Mouse (Mus musculus): ENCODE measurements around the gene Zfp609. TPM values are rescaled to one million over a fixed set of nuclear protein-coding genes. Genes with fewer than 3 reads are reported as not detected.

The Zfp609 gene
- total and polyA plus RNA-seq, 2 experiments: 2.8 to 4.4 TPM

- Histone ChIP-seq H3K36me3 (ENCODE audit: control insufficient read depth, insufficient read depth, low read length) (no peaks in the 10 kb centered on the region), H3K4me3 (ENCODE audit: insufficient read depth, low read depth, low read length) (no peak overlapping the region), H3K9ac (ENCODE audit: low read depth, low read length) (no peak overlapping the region), H3K4me1 (ENCODE audit: control insufficient read depth, insufficient read depth, low read length) (peaks cover 2% of the 10 kb centered on the region; the same call in 1 of the 2 replicates), H3K27ac (replicated peaks; ENCODE audit: insufficient read depth, low read depth, low read length) (no peak overlapping the region), H3K79me2 (ENCODE audit: control insufficient read depth, insufficient read depth, low read length) (peaks cover 29% of the 10 kb centered on the region; the same call in 1 of the 2 replicates), H3K27me3 (ENCODE audit: control insufficient read depth, insufficient read depth, low read length) (no peaks in the 10 kb centered on the region)
- 89% methylated on average over 4 of the region's 4 CpGs for WGBS
- no peak for DNase-seq (ENCODE audit: extremely low read depth, low read depth, low spot score)
- TF ChIP-seq POLR2A (IDR thresholded peaks at IDR 0.05; ENCODE audit: extremely low read depth, insufficient read depth, low read length): no peak
These were observed 182.4 kb downstream of the Zfp609 start for GRCm38 (mm10) chr9:65644960-65645359.

GRCm38 (mm10) chr9:65642546-65642945 is 184.8 kb downstream of the Zfp609 start:
- peaks cover 40% of the 10 kb centered on the region; the same call in 1 of the 2 replicates for H3K79me2 ChIP-seq (ENCODE audit: control insufficient read depth, insufficient read depth, low read length)
- H3K4me1 ChIP-seq (ENCODE audit: control insufficient read depth, insufficient read depth, low read length): peaks cover 2% of the 10 kb centered on the region; the same call in 1 of the 2 replicates
- H3K27me3 ChIP-seq (ENCODE audit: control insufficient read depth, insufficient read depth, low read length): no peaks in the 10 kb centered on the region
- no peak overlapping the region for H3K27ac ChIP-seq (replicated peaks; ENCODE audit: insufficient read depth, low read depth, low read length)
- no peak overlapping the region for H3K4me3 ChIP-seq (ENCODE audit: insufficient read depth, low read depth, low read length)
- TF ChIP-seq POLR2A (IDR thresholded peaks at IDR 0.05; ENCODE audit: extremely low read depth, insufficient read depth, low read length): no peak
- no peak for TF ChIP-seq CTCF (IDR thresholded peaks at IDR 0.05; ENCODE audit: low read depth, low read length)
- H3K36me3 ChIP-seq (ENCODE audit: control insufficient read depth, insufficient read depth, low read length): no peaks in the 10 kb centered on the region
- H3K9ac ChIP-seq (ENCODE audit: low read depth, low read length): no peak overlapping the region
- DNase-seq (ENCODE audit: extremely low read depth, low read depth, low spot score): no peak

Other genes with a start within 250 kb of the Zfp609 start
- gene Plekho2, start 247.5 kb downstream of the Zfp609 start, total RNA-seq (2014; rRNA removed): 1.4 and 2.2 TPM in 2 replicates
- gene Plekho2, start 247.5 kb downstream of the Zfp609 start, polyA plus RNA-seq (2012; rRNA removed): 2.9 and 5.4 TPM in 2 replicates
- 0.20 TPM in 1 of 2 replicates, not detected in the other for gene Pif1, start 240.4 kb downstream of the Zfp609 start, total RNA-seq (2014; rRNA removed)
- gene Pif1, start 240.4 kb downstream of the Zfp609 start, polyA plus RNA-seq (2012; rRNA removed): 0.04 TPM in 1 of 2 replicates, not detected in the other
- 9.8 and 13.2 TPM in 2 replicates for gene Rbpms2, start 197.9 kb downstream of the Zfp609 start, total RNA-seq (2014; rRNA removed)
- 110 and 121 TPM in 2 replicates for gene Rbpms2, start 197.9 kb downstream of the Zfp609 start, polyA plus RNA-seq (2012; rRNA removed)
- gene Oaz2, start 159.6 kb downstream of the Zfp609 start, total RNA-seq (2014; rRNA removed): 14.7 and 20.6 TPM in 2 replicates
- gene Oaz2, start 159.6 kb downstream of the Zfp609 start, polyA plus RNA-seq (2012; rRNA removed): 27.5 and 29.6 TPM in 2 replicates
- gene Pclaf, start 62.7 kb upstream of the Zfp609 start, total RNA-seq (2014; rRNA removed): 0.28 and 0.94 TPM in 2 replicates
- 0.09 TPM in 1 of 2 replicates, not detected in the other for gene Pclaf, start 62.7 kb upstream of the Zfp609 start, polyA plus RNA-seq (2012; rRNA removed)
- gene Trip4, start 81.2 kb upstream of the Zfp609 start, total RNA-seq (2014; rRNA removed): 30.9 and 33.6 TPM in 2 replicates
- 6.4 and 7.2 TPM in 2 replicates for gene Trip4, start 81.2 kb upstream of the Zfp609 start, polyA plus RNA-seq (2012; rRNA removed)
- 5.3 and 5.8 TPM in 2 replicates for gene Csnk1g1, start 81.4 kb upstream of the Zfp609 start, total RNA-seq (2014; rRNA removed)
- gene Csnk1g1, start 81.4 kb upstream of the Zfp609 start, polyA plus RNA-seq (2012; rRNA removed): 0.77 and 1.6 TPM in 2 replicates
- 435 and 458 TPM in 2 replicates for gene Ppib, start 232.7 kb upstream of the Zfp609 start, total RNA-seq (2014; rRNA removed)
- 240 and 247 TPM in 2 replicates for gene Ppib, start 232.7 kb upstream of the Zfp609 start, polyA plus RNA-seq (2012; rRNA removed)
- gene Snx22, start 242.2 kb upstream of the Zfp609 start, total RNA-seq (2014; rRNA removed): 0.09 and 0.13 TPM in 2 replicates
- gene Snx22, start 242.2 kb upstream of the Zfp609 start, polyA plus RNA-seq (2012; rRNA removed): 0.47 and 0.53 TPM in 2 replicates